Mouse (Mus musculus) liver, adult 2 months (tissue): ENCODE measurements around the gene Wdr83.

Source experiments
- CTCF ChIP-seq: fragments of 200-500 bp; IDR thresholded peaks from 2 replicates; pipeline ENCODE4 v1.5.1; 2011; ENCODE audit warnings: low read depth, low read length, control low read depth
- POLR2A ChIP-seq: fragments of 200-500 bp; IDR thresholded peaks from 2 replicates; pipeline ENCODE4 v1.6.1; 2011; ENCODE audit warnings: low read length, control low read depth; ENCODE audit not compliant: insufficient read depth; ENCODE audit errors: extremely low read depth

DNA sequence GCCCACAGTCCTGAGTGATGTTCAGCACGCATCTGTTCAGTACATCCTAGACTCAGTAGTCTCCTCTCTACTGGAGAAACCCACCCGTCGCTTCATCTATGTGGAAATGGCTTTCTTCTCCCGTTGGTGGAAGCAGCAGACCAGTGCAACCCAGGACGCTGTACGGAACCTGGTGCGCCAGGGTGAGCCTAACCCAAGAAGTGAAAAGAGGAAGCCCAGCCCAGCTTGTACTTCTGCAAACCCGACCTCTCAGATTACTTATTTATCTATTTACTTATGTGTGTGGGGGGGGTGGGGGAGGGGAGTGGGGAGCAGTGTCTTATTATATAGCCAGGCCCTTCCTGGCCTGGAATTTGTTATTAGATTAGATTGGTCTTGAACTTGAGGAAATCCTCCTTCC lies 3.5 kb upstream of the Wdr83 start:
- no peak for TF ChIP-seq POLR2A
- no peak for TF ChIP-seq CTCF
